Mouse (Mus musculus) heart, embryonic 15.5 days (tissue): ENCODE data around the gene Ms4a10. TPM values are rescaled to one million over a fixed set of nuclear protein-coding genes. Genes with fewer than 3 reads are reported as not detected.

Source experiments
- ATAC-seq: fragments of 200-750 bp; cut with Nextera tagmentation; replicated peaks from 2 replicates; pipeline ENCODE4 v1.8.0; 2017; ENCODE audit warnings: low read depth, moderate TSS enrichment; ENCODE audit not compliant: insufficient number of reproducible peaks, insufficient read depth, low FRiP score
- H3K27ac ChIP-seq: fragments of 300-500 bp; sonication (generic); 2 replicates; pipeline ENCODE4 v1.5.1; 2015; ENCODE audit warnings: mild to moderate bottlenecking, inconsistent platforms
- H3K27me3 ChIP-seq: fragments of 300-500 bp; sonication (generic); 2 replicates; pipeline ENCODE4 v1.6.1; 2015; ENCODE audit warnings: inconsistent platforms
- H3K36me3 ChIP-seq: fragments of 300-500 bp; sonication (generic); 2 replicates; pipeline ENCODE4 v1.6.1; 2015; ENCODE audit warnings: mild to moderate bottlenecking, inconsistent platforms
- H3K4me1 ChIP-seq: fragments of 300-500 bp; sonication (generic); replicated peaks from 2 replicates; pipeline ENCODE4 v1.6.1; 2015; ENCODE audit warnings: inconsistent platforms
- H3K4me2 ChIP-seq: fragments of 300-500 bp; sonication (generic); 2 replicates; pipeline ENCODE4 v1.6.1; 2015; ENCODE audit warnings: inconsistent platforms, mild to moderate bottlenecking, moderate library complexity
- H3K4me3 ChIP-seq: fragments of 300-500 bp; sonication (generic); 2 replicates; pipeline ENCODE4 v1.5.1; 2015; ENCODE audit warnings: mild to moderate bottlenecking, inconsistent platforms
- H3K9ac ChIP-seq: fragments of 300-500 bp; sonication (generic); 2 replicates; pipeline ENCODE4 v1.6.1; 2015; ENCODE audit warnings: mild to moderate bottlenecking, inconsistent platforms
- H3K9me3 ChIP-seq: fragments of 300-500 bp; sonication (generic); replicated peaks from 2 replicates; pipeline ENCODE4 v1.6.1; 2016; ENCODE audit warnings: inconsistent platforms
- WGBS: fragments of 180-500 bp; shearing (Covaris S2); methylation state at CpG from one replicate; pipeline ENCODE4 v1.1.7; 2015; ENCODE audit warnings: mixed read lengths; 5-methylcytosine and 5-hydroxymethylcytosine counted together
- polyA plus RNA-seq: library from polyadenylated mRNA; unstranded; fragments of >200 nt; fragmentation: Nextera tagmentation; extraction: Ambion mirVana; gene quantifications from 2 replicates; pipeline ENCODE4 v1.2.1, GENCODE M21; 2015

The Ms4a10 gene
- polyA plus RNA-seq, 1 experiment from 2014 or later: not detected

DNA sequence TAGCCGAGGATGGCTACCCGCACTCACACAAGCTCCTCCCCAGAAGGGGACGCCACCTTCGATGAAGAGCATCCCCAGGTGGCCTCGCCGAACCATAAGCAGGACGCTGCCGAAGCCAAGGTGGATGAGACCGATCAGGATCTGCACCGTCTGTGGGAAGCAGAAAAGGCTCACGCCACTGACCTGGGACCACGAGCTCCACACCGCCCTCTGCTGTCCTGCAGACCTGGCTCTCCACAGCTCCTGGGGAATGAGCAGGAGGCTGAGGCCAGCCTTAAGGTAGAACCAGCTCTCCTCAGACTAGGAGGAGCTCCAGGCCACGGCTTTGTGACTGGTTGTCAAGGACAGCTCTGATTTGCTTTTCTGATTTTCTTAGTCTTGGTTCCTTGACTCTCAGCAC lies 8.7 kb upstream of the Ms4a10 start:
- 18% methylated on average over 14 of the region's 14 CpGs for WGBS
- no peak overlapping the region for H3K4me3 ChIP-seq
- H3K27me3 ChIP-seq: no peaks in the 10 kb centered on the region

DNA sequence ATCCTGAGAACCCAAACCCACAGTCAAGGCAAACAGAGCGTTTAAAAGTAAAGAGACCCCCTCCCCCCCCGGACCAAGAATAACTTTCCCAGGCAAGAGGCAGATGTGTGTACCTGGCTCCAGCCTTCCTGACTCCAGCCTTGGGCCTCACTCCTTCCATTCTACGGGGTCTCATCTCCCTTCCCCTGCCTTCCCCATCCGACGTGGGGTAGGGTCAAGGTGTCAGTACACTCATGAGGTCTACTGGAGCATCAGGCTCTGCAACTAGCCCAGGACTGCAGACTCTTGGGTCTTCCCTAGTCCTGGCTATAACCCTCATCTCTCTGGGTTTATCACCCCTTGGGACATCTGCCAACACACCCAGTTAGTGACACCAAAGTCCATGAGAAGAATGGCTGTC lies 5.7 kb upstream of the Ms4a10 start:
- Histone ChIP-seq H3K9ac (no peak overlapping the region), H3K4me2 (peak overlapping the region; percentile 46; the same call in 1 of the 2 replicates), H3K36me3 (no peaks in the 10 kb centered on the region), H3K27me3 (no peaks in the 10 kb centered on the region), H3K4me3 (no peak overlapping the region), H3K9me3 (no peaks in the 10 kb centered on the region), H3K4me1 (peaks cover 8% of the 10 kb centered on the region), H3K27ac (no peak overlapping the region)
- ATAC-seq: no peak
- WGBS: 73% methylated on average over 5 of the region's 5 CpGs

More for the DNA sequence above, 8.7 kb upstream of the Ms4a10 start:
- H3K4me1 ChIP-seq: peaks cover 8% of the 10 kb centered on the region
- no peaks in the 10 kb centered on the region for H3K36me3 ChIP-seq
- peak overlapping the region; percentile 37; the same call in 1 of the 2 replicates for H3K4me2 ChIP-seq
- ATAC-seq: no peak
- no peaks in the 10 kb centered on the region for H3K9me3 ChIP-seq
- no peak overlapping the region for H3K27ac ChIP-seq
- H3K9ac ChIP-seq: no peak overlapping the region

DNA sequence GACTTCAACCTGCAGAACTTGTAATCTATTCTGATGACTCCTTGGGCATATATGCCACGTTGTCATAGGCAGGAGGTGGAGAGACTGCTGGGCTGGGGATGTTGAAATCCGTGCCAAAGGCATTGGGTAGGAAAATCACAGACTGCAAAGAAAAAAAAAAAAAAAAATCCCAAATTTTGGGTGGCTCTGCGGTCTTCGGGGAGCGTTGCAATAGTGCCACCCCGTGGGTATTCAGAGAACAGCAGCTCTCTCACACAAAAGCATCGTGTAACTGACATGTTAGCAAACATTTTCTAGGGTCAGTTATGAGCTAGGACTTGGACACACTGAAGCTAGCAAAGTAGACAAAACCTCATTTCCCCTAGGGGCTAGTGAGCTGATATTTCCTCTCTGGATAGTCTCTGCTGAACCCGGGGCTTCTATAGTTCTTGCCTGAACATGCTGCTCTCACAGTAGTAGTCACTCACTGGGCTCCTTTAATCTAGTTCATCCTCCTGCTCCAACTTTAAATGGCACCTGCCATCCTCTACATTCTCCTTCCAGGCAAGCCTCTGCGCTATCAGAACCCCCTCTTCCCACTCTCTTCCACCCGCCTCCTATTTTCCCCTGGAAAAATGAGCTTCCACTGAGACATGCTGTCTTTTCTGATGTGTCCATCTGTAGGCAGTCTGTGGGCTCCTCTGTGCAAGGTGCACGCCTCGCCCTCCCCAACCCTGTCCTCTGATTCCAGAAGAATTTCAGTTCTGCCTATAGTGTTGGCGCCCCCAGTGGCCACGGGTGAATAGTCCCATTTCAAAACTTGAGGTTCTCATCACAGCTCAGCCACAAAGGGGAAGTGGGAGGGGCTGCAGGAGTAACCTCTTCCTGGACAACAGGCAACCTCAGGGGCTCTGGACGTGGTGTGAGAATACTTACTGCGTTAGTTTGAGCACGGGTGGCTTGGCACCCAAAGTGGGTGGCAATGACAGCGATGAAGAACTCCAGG lies 5.0 kb upstream of the Ms4a10 start:
- whole genome bisulfite sequencing: 11% methylated on average over 18 of the region's 18 CpGs
- Histone ChIP-seq H3K4me3 (no peak overlapping the region), H3K36me3 (no peaks in the 10 kb centered on the region), H3K9me3 (no peaks in the 10 kb centered on the region), H3K9ac (peak overlapping the region; percentile 18; the same call in 1 of the 2 replicates), H3K4me1 (peaks cover 8% of the 10 kb centered on the region), H3K27me3 (no peaks in the 10 kb centered on the region), H3K27ac (no peak overlapping the region), H3K4me2 (peak overlapping the region; percentile 46)
- peak; percentile 50; the same call in 1 of the 2 replicates for ATAC-seq

- no peak overlapping the region for H3K9ac ChIP-seq
- H3K4me3 ChIP-seq: no peak overlapping the region
- no peaks in the 10 kb centered on the region for H3K27me3 ChIP-seq
- 48% methylated on average over 4 of the region's 4 CpGs for WGBS
- ATAC-seq: no peak
- no peaks in the 10 kb centered on the region for H3K36me3 ChIP-seq
- H3K9me3 ChIP-seq: no peaks in the 10 kb centered on the region
- peaks cover 8% of the 10 kb centered on the region for H3K4me1 ChIP-seq
- no peak overlapping the region for H3K27ac ChIP-seq
- H3K4me2 ChIP-seq: no peak overlapping the region
These were observed 1.8 kb upstream of the Ms4a10 start for GRCm38 (mm10) chr19:10976318-10976717.

- 68% methylated on average over 2 of the region's 2 CpGs for WGBS
- Histone ChIP-seq H3K4me1 (peaks cover 8% of the 10 kb centered on the region), H3K4me2 (no peak overlapping the region), H3K36me3 (no peaks in the 10 kb centered on the region), H3K27me3 (no peaks in the 10 kb centered on the region), H3K27ac (no peak overlapping the region), H3K4me3 (no peak overlapping the region), H3K9me3 (no peaks in the 10 kb centered on the region), H3K9ac (no peak overlapping the region)
- no peak for ATAC-seq
These were observed 717 bp upstream of the Ms4a10 start for GRCm38 (mm10) chr19:10975187-10975586.

DNA sequence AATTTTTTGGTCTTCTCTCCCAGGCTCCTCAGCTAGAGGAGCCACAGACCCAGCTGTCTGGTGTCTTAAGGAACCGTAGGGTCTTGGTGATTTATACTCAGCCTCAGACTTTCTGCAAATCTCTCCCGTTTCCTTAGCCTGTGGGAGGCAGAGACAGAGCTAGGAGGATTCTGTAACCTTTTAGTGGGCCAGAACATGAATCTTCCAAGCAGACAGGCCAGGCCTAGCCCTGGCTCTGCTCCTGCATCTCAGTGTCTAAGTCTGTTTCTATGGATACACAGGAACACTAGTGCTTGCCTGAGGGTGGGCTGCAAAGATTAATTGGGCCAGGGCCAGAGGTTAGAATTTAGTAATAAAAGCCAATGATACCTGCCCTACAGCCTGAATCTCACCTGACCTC lies 1.3 kb downstream of the Ms4a10 start:
- Histone ChIP-seq H3K9me3 (no peaks in the 10 kb centered on the region), H3K27me3 (no peaks in the 10 kb centered on the region), H3K4me2 (no peak overlapping the region), H3K36me3 (no peaks in the 10 kb centered on the region), H3K9ac (no peak overlapping the region), H3K27ac (no peak overlapping the region), H3K4me3 (no peak overlapping the region), H3K4me1 (no peaks in the 10 kb centered on the region)
- WGBS: 49% methylated on average over 2 of the region's 2 CpGs
- no peak for ATAC-seq

DNA sequence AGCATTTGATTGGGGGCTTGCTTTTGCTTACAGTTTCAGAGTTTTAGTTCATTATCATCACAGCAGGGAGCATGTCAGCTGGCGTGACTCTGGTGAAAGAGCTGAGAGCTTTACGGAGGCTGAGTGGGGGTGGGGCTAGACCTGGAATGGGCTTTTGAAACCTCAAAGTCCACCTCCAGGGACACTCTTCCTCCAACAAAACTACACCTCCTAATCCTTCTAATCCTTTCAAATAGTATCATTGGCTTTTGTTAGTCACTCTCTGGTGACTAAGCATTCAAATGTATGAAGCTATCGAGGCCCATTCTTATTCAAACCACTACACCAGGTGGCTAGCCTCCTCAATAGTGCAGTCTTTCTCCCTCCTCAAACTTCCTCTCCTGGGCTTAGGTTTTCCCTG lies 1.8 kb downstream of the Ms4a10 start:
- no peaks in the 10 kb centered on the region for H3K36me3 ChIP-seq
- H3K4me3 ChIP-seq: no peak overlapping the region
- no peak overlapping the region for H3K9ac ChIP-seq
- no peak for ATAC-seq
- H3K27ac ChIP-seq: no peak overlapping the region
- WGBS: 77% methylated on average over 3 of the region's 3 CpGs
- H3K27me3 ChIP-seq: no peaks in the 10 kb centered on the region
- H3K4me2 ChIP-seq: no peak overlapping the region
- H3K9me3 ChIP-seq: no peaks in the 10 kb centered on the region
- no peaks in the 10 kb centered on the region for H3K4me1 ChIP-seq

DNA sequence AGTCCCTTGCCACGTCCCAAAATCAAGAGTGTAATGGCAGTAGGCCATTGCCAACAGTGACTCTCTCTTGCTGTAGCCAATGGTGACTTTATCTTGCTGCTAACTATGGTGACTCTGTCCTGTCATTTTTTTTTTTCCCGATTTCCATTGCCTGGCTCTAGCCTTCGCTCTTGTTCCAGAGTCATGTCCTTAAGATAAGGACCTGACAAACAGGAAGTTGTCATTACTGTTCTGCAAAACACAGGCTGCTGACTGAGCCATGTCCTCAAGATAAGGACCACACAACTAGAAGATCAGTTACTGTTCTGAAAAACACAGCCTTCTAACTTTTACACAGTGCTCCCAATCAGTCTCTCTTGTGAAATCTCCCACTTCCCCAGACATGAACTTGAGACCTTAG lies 4.0 kb downstream of the Ms4a10 start:
- Histone ChIP-seq H3K36me3 (no peaks in the 10 kb centered on the region), H3K4me1 (no peaks in the 10 kb centered on the region), H3K4me2 (no peak overlapping the region), H3K27me3 (no peaks in the 10 kb centered on the region), H3K4me3 (no peak overlapping the region), H3K27ac (no peak overlapping the region), H3K9me3 (no peaks in the 10 kb centered on the region), H3K9ac (no peak overlapping the region)
- WGBS: 36% methylated on average over 3 of the region's 3 CpGs
- no peak for ATAC-seq

GRCm38 (mm10) chr19:10968578-10968977 lies 5.9 kb downstream of the Ms4a10 start:
- Histone ChIP-seq H3K36me3 (no peaks in the 10 kb centered on the region), H3K9ac (no peak overlapping the region), H3K27ac (no peak overlapping the region), H3K27me3 (peaks cover 9% of the 10 kb centered on the region; the same call in 1 of the 2 replicates), H3K4me1 (no peaks in the 10 kb centered on the region), H3K4me2 (no peak overlapping the region), H3K4me3 (no peak overlapping the region), H3K9me3 (no peaks in the 10 kb centered on the region)
- no peak for ATAC-seq
- 86% methylated on average over 7 of the region's 7 CpGs for WGBS

DNA sequence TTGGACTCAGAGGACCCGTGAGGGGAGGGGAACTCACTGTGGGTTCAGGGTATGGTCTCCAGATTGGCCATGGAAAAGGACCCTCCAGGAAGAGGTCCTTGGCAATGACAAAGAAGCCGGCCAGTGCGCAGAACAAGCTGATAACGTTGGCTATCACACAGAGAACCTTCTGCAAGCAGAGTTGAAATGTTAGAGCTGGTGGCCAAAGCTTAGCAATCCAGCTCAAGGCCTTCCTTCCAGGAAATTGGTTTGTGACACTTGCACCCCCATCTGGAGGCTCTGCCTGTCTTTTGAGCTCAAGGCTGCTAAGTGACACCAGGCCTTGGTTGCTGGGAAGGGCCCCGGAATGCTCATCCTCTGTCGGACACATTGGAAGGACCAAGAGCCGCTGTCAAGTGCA lies 8.7 kb downstream of the Ms4a10 start:
- ATAC-seq: no peak
- no peaks in the 10 kb centered on the region for H3K36me3 ChIP-seq
- peaks cover 14% of the 10 kb centered on the region for H3K27me3 ChIP-seq
- H3K9ac ChIP-seq: no peak overlapping the region
- H3K4me2 ChIP-seq: no peak overlapping the region
- WGBS: 77% methylated on average over 7 of the region's 7 CpGs
- no peak overlapping the region for H3K27ac ChIP-seq
- H3K4me3 ChIP-seq: no peak overlapping the region
- H3K9me3 ChIP-seq: no peaks in the 10 kb centered on the region
- no peaks in the 10 kb centered on the region for H3K4me1 ChIP-seq

DNA sequence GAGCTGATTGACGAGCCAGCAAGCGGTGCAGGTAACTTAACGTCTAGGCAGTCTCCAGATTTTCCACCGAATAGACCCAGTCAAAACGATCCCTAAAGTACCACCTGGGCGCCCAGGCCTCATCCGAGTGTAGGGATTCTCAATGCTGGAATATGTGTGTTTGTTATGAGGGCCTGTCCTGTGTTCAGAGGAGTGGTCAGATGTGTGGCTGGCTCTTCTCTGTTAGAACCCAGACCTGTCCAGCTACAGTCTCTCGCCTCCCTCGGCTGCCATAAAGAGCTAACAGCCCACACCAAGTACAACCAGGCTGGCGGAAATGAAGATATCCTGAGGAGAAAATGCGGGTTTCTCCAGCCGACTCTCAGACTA lies 14.5 kb downstream of the Ms4a10 start:
- 42% methylated on average over 12 of the region's 12 CpGs for WGBS
- no peaks in the 10 kb centered on the region for H3K9me3 ChIP-seq
- H3K4me2 ChIP-seq: no peak overlapping the region
- no peaks in the 10 kb centered on the region for H3K36me3 ChIP-seq
- ATAC-seq: no peak
- H3K4me3 ChIP-seq: no peak overlapping the region
- H3K9ac ChIP-seq: no peak overlapping the region
- H3K27me3 ChIP-seq: peaks cover 16% of the 10 kb centered on the region
- no peak overlapping the region for H3K27ac ChIP-seq
- peaks cover 8% of the 10 kb centered on the region for H3K4me1 ChIP-seq
